Mouse (Mus musculus) liver, embryonic 16.5 days (tissue): ENCODE data around the gene Bod1l. TPM values are rescaled to one million over a fixed set of nuclear protein-coding genes. Genes with fewer than 3 reads are reported as not detected.

Experiments used
- ATAC-seq: fragments of 200-750 bp; cut with Nextera tagmentation; 2 replicates; pipeline ENCODE4 v1.8.0; 2017; ENCODE audit warnings: low read depth, mild to moderate bottlenecking, moderate number of reproducible peaks, moderate library complexity
- H3K27ac ChIP-seq: fragments of 300-500 bp; sonication (generic); 2 replicates; pipeline ENCODE4 v1.5.1; 2014; ENCODE audit warnings: mild to moderate bottlenecking, low read length
- H3K27me3 ChIP-seq: fragments of 300-500 bp; sonication (generic); 2 replicates; pipeline ENCODE4 v1.6.1; 2014; ENCODE audit warnings: low read depth, low read length, mixed read lengths; ENCODE audit not compliant: control insufficient read depth, insufficient read depth
- H3K36me3 ChIP-seq: fragments of 300-500 bp; sonication (generic); 2 replicates; pipeline ENCODE4 v1.6.1; 2014; ENCODE audit warnings: mild to moderate bottlenecking; ENCODE audit not compliant: control insufficient read depth, insufficient read depth
- H3K4me1 ChIP-seq: fragments of 300-500 bp; sonication (generic); 2 replicates; pipeline ENCODE4 v1.6.1; 2014; ENCODE audit warnings: low read depth, low read length, mixed read lengths; ENCODE audit not compliant: control insufficient read depth
- H3K4me2 ChIP-seq: fragments of 300-500 bp; sonication (generic); 2 replicates; pipeline ENCODE4 v1.6.1; 2014; ENCODE audit warnings: low read depth, low read length, mixed read lengths
- H3K4me3 ChIP-seq: fragments of 300-500 bp; sonication (generic); 2 replicates; pipeline ENCODE4 v1.5.1; 2014; ENCODE audit warnings: low read depth, mild to moderate bottlenecking, low read length
- H3K9ac ChIP-seq: fragments of 300-500 bp; sonication (generic); 2 replicates; pipeline ENCODE4 v1.6.1; 2014; ENCODE audit warnings: low read depth, low read length
- H3K9me3 ChIP-seq: fragments of 300-500 bp; sonication (generic); replicated peaks from 2 replicates; pipeline ENCODE4 v1.6.1; 2016; ENCODE audit warnings: low read length; ENCODE audit not compliant: control insufficient read depth
- WGBS: fragments of 180-500 bp; shearing (Covaris S2); extraction: QIAGEN DNeasy Blood & Tissue Kit; methylation state at CpG from one replicate; pipeline ENCODE4 v1.1.7; 2014; ENCODE audit not compliant: insufficient replicate concordance; 5-methylcytosine and 5-hydroxymethylcytosine counted together
- polyA plus RNA-seq: library from polyadenylated mRNA; unstranded; fragments of >200 nt; fragmentation: Nextera tagmentation; extraction: Ambion mirVana; gene quantifications from 2 replicates; pipeline ENCODE4 v1.2.1, GENCODE M21; 2015

Bod1l gene
- polyA plus RNA-seq, 1 experiment from 2014 or later = 7.7 TPM

- Histone ChIP-seq H3K9me3 (no peaks in the 10 kb centered on the region), H3K27ac (no peak within 1 kb of the TSS), H3K4me3 (peak within 1 kb of the TSS; percentile 15; the same call in 1 of the 2 replicates), H3K27me3 (peaks cover 89% of the 10 kb centered on the region), H3K4me2 (no peak within 1 kb of the TSS), H3K36me3 (no peaks in the 10 kb centered on the region), H3K4me1 (no peaks in the 10 kb centered on the region; the same call in none of the 2 replicates), H3K9ac (no peak within 1 kb of the TSS)
- no peak for ATAC-seq
- WGBS = 2% methylated on average over 65 of the region's 79 CpGs
These were observed 80.1 kb downstream of the Bod1l start, which contains the start of gene Nkx3-2 for GRCm38 (mm10) chr5:41763731-41764721. Nkx3-2 (minus strand) TSS chr5:41764501.

- Histone ChIP-seq H3K4me1 (no peaks in the 10 kb centered on the region; the same call in none of the 2 replicates), H3K36me3 (no peaks in the 10 kb centered on the region), H3K4me3 (no peak overlapping the region), H3K27me3 (peaks cover 92% of the 10 kb centered on the region), H3K9ac (no peak overlapping the region), H3K27ac (no peak overlapping the region), H3K9me3 (no peaks in the 10 kb centered on the region), H3K4me2 (no peak overlapping the region)
- no peak for ATAC-seq
- 3% methylated on average over 39 of the region's 41 CpGs for WGBS
These were observed 81.0 kb downstream of the Bod1l start for GRCm38 (mm10) chr5:41762947-41763730.

GRCm38 (mm10) chr5:41762141-41762946 lies 81.8 kb downstream of the Bod1l start:
- Histone ChIP-seq H3K9ac (no peak overlapping the region), H3K4me1 (no peaks in the 10 kb centered on the region), H3K27me3 (peaks cover 92% of the 10 kb centered on the region), H3K36me3 (no peaks in the 10 kb centered on the region), H3K4me3 (no peak overlapping the region), H3K27ac (no peak overlapping the region), H3K4me2 (no peak overlapping the region), H3K9me3 (no peaks in the 10 kb centered on the region)
- no peak for ATAC-seq
- WGBS = 3% methylated on average over 27 of the region's 27 CpGs

- H3K36me3 ChIP-seq = no peaks in the 10 kb centered on the region
- no peaks in the 10 kb centered on the region for H3K4me1 ChIP-seq
- H3K9ac ChIP-seq = no peak overlapping the region
- no peaks in the 10 kb centered on the region for H3K9me3 ChIP-seq
- under 1% methylated on average over 56 of the region's 56 CpGs for WGBS
- H3K4me3 ChIP-seq = 0 out of 2 replicates have a peak overlapping the region, but pooled peaks have one; percentile 1
- H3K27ac ChIP-seq = no peak overlapping the region
- no peak overlapping the region for H3K4me2 ChIP-seq
- peaks cover 92% of the 10 kb centered on the region for H3K27me3 ChIP-seq
- ATAC-seq = no peak
These were observed 82.5 kb downstream of the Bod1l start for GRCm38 (mm10) chr5:41761509-41762140.

GRCm38 (mm10) chr5:41760831-41761508 lies 83.1 kb downstream of the Bod1l start:
- Histone ChIP-seq H3K9me3 (no peaks in the 10 kb centered on the region), H3K4me2 (no peak overlapping the region), H3K9ac (no peak overlapping the region), H3K4me3 (no peak overlapping the region), H3K4me1 (no peaks in the 10 kb centered on the region), H3K27me3 (peaks cover 87% of the 10 kb centered on the region), H3K36me3 (no peaks in the 10 kb centered on the region), H3K27ac (no peak overlapping the region)
- WGBS = 6% methylated on average over 22 of the region's 22 CpGs
- ATAC-seq = no peak

GRCm38 (mm10) chr5:41760071-41760470 lies 84.0 kb downstream of the Bod1l start:
- peaks cover 89% of the 10 kb centered on the region for H3K27me3 ChIP-seq
- 6% methylated on average over 8 of the region's 8 CpGs for WGBS
- no peak overlapping the region for H3K9ac ChIP-seq

GRCm38 (mm10) chr5:41758671-41759639 lies 85.2 kb downstream of the Bod1l start:
- Histone ChIP-seq H3K27ac (no peak overlapping the region), H3K36me3 (no peaks in the 10 kb centered on the region), H3K9me3 (no peaks in the 10 kb centered on the region), H3K9ac (no peak overlapping the region), H3K4me3 (no peak overlapping the region), H3K4me1 (no peaks in the 10 kb centered on the region), H3K27me3 (peaks cover 89% of the 10 kb centered on the region), H3K4me2 (no peak overlapping the region)
- 7% methylated on average over 19 of the region's 19 CpGs for WGBS
- no peak for ATAC-seq

More at GRCm38 (mm10) chr5:41760071-41760470, 84.0 kb downstream of the Bod1l start:
- H3K4me1 ChIP-seq = no peaks in the 10 kb centered on the region
- H3K4me3 ChIP-seq = no peak overlapping the region
- H3K27ac ChIP-seq = no peak overlapping the region
- no peak for ATAC-seq
- no peaks in the 10 kb centered on the region for H3K36me3 ChIP-seq
- no peak overlapping the region for H3K4me2 ChIP-seq
- no peaks in the 10 kb centered on the region for H3K9me3 ChIP-seq
